Mouse (Mus musculus) lung, postnatal 0 days (tissue): ENCODE measurements around the gene Acsm5.
A peak's percentile ranks its signal among the peaks of the same experiment; 100 is the strongest.

Experiments used
- CTCF ChIP-seq: IDR thresholded peaks from 2 replicates; pipeline ENCODE4 v1.5.1; 2016; ENCODE audit warnings: antibody characterized with exemption, mild to moderate bottlenecking
- EP300 ChIP-seq: IDR thresholded peaks from 2 replicates; pipeline ENCODE4 v1.6.1; 2016; ENCODE audit warnings: antibody characterized with exemption, mild to moderate bottlenecking, control low read depth

DNA sequence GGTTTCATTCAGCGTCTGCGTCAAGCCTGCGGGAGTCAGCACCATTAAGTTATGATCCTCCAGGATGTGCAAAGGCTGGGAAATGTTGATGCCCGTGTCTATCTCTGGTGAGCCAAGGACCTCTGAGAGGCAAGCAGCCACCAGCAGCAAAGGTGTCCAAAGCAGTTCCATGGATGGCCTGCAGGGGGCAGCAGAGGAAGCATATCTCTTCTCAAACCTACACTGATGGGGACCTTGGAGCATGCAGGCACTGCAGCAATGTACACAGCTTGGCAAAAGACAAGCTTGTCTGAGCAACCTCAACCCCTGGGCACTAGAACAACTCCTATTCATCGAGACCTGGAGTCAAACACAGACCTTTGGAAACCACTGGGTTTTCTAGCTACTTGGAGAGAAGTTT is 391 bp downstream of the Acsm5 start:
- no peak for TF ChIP-seq EP300
- peak; percentile 83 for TF ChIP-seq CTCF
